Mouse (Mus musculus) kidney, adult 8-10 months (tissue): Measurements from ENCODE around the gene Sstr3.

ENCODE experiments used
- DNase-seq, 2 experiments: peaks; one replicate each; pipeline ENCODE4 v3.0.0; 2022

Sstr3 gene

GRCm38 (mm10) chr15:78559141-78559979 is 14.9 kb upstream of the Sstr3 start:
- no peak for DNase-seq

GRCm38 (mm10) chr15:78557693-78558535 is 13.4 kb upstream of the Sstr3 start:
- DNase-seq = no peak

- no peak for DNase-seq
These were observed 10.2 kb upstream of the Sstr3 start for GRCm38 (mm10) chr15:78554545-78555313.

GRCm38 (mm10) chr15:78549189-78549734 is 4.8 kb upstream of the Sstr3 start:
- no peak for DNase-seq

GRCm38 (mm10) chr15:78548711-78549110 is 4.2 kb upstream of the Sstr3 start:
- DNase-seq = no peak

- no peak for DNase-seq
These were observed 3.8 kb upstream of the Sstr3 start for GRCm38 (mm10) chr15:78548336-78548665.

- DNase-seq = peak; percentile 70 to 71
These were observed 3.2 kb upstream of the Sstr3 start for GRCm38 (mm10) chr15:78547415-78548335.

GRCm38 (mm10) chr15:78546060-78546459 is 1.6 kb upstream of the Sstr3 start:
- no peak for DNase-seq

- DNase-seq = no peak
These were observed 444 bp downstream of the Sstr3 start for GRCm38 (mm10) chr15:78544041-78544440.

- no peak for DNase-seq
These were observed 1.6 kb downstream of the Sstr3 start for GRCm38 (mm10) chr15:78542767-78543303.

GRCm38 (mm10) chr15:78542098-78542766 is 2.3 kb downstream of the Sstr3 start:
- DNase-seq = peak in 1 of 2 experiments; percentile 42

- peak in 1 of 2 experiments; percentile 13 for DNase-seq
These were observed 2.9 kb downstream of the Sstr3 start for GRCm38 (mm10) chr15:78541606-78542005.

GRCm38 (mm10) chr15:78541036-78541435 is 3.4 kb downstream of the Sstr3 start:
- no peak for DNase-seq

- DNase-seq = no peak
These were observed 8.6 kb downstream of the Sstr3 start for GRCm38 (mm10) chr15:78535723-78536421.

GRCm38 (mm10) chr15:78533346-78533835 is 11.1 kb downstream of the Sstr3 start:
- peak in 1 of 2 experiments; percentile 65 for DNase-seq

- DNase-seq = no peak
These were observed 11.7 kb downstream of the Sstr3 start for GRCm38 (mm10) chr15:78532566-78533345.

- DNase-seq = peak; percentile 99 to 100
These were observed 12.5 kb downstream of the Sstr3 start for GRCm38 (mm10) chr15:78531901-78532469.

- DNase-seq = no peak
These were observed 13.1 kb downstream of the Sstr3 start for GRCm38 (mm10) chr15:78531451-78531720.
